Comparison of ENCODE assay signal across 21 mouse cellular contexts in genomic region chr17:35859835-35860234, GRCm38 (mm10). TPM values are rescaled to one million over a fixed set of nuclear protein-coding genes. Genes with fewer than 3 reads are reported as not detected.
DNase-seq lines count a peak whose midpoint lies in the region; ATAC-seq lines count a peak whose summit lies in the region.
"Had no signal": no experiment of that assay in that cellular context is flagged by ENCODE, and none has a peak within 500 bp of the region (broad histone marks: within the 10 kb centered on the region; RNA-seq: fewer than 3 reads in every experiment).

No protein-coding gene starts in this region.

- 71% methylated on average over 2 of the region's 2 CpGs for WGBS in hindbrain, embryonic 10.5 days
- WGBS in hindbrain, embryonic 12.5 days, result 68% methylated on average over 2 of the region's 2 CpGs
- 69% methylated on average over 2 of the region's 2 CpGs for WGBS in neural tube, embryonic 11.5 days
- 64% methylated on average over 2 of the region's 2 CpGs for WGBS in neural tube, embryonic 15.5 days

- peaks cover 43% of the 10 kb centered on the region for H3K4me1 ChIP-seq in hindbrain, embryonic 10.5 days (replicated peaks)
- peaks cover 11% of the 10 kb centered on the region for H3K4me1 ChIP-seq in hindbrain, embryonic 12.5 days
- no peaks in the 10 kb centered on the region for H3K4me1 ChIP-seq in neural tube, embryonic 11.5 days (ENCODE audit: control insufficient read depth, insufficient read depth, low read length)
- H3K4me1 ChIP-seq in neural tube, embryonic 15.5 days, result peaks cover 24% of the 10 kb centered on the region

- H3K27ac ChIP-seq in hindbrain, embryonic 10.5 days, result no peak overlapping the region
- H3K27ac ChIP-seq in hindbrain, embryonic 12.5 days, result no peak overlapping the region
- no peak overlapping the region for H3K27ac ChIP-seq in neural tube, embryonic 11.5 days (ENCODE audit: low read depth, low read length)
- H3K27ac ChIP-seq in neural tube, embryonic 15.5 days (replicated peaks), result no peak overlapping the region
- H3K27ac ChIP-seq: intestine, embryonic 15.5 days had no signal

- H3K9me3 ChIP-seq in hindbrain, embryonic 10.5 days, result no peaks in the 10 kb centered on the region
- no peaks in the 10 kb centered on the region for H3K9me3 ChIP-seq in hindbrain, embryonic 12.5 days (replicated peaks)
- H3K9me3 ChIP-seq in neural tube, embryonic 11.5 days (ENCODE audit: control insufficient read depth, low read length), result no peaks in the 10 kb centered on the region
- no peaks in the 10 kb centered on the region for H3K9me3 ChIP-seq in neural tube, embryonic 15.5 days (replicated peaks)
- H3K9me3 ChIP-seq: embryonic facial prominence, embryonic 12.5 days; forebrain, embryonic 12.5 days; G1E; heart, embryonic 13.5 days; hindbrain, embryonic 15.5 days; intestine, embryonic 15.5 days had no signal

- peak overlapping the region; percentile 1; the same call in 1 of the 2 replicates for H3K4me3 ChIP-seq in hindbrain, embryonic 10.5 days
- no peak overlapping the region for H3K4me3 ChIP-seq in hindbrain, embryonic 12.5 days
- no peak overlapping the region for H3K4me3 ChIP-seq in neural tube, embryonic 11.5 days (ENCODE audit: low read depth, low read length)
- no peak overlapping the region for H3K4me3 ChIP-seq in neural tube, embryonic 15.5 days (replicated peaks)
- H3K4me3 ChIP-seq: intestine, embryonic 15.5 days had no signal

- 0 out of 2 replicates have a peak, but pooled peaks cover 4% of the 10 kb centered on the region for H3K27me3 ChIP-seq in hindbrain, embryonic 10.5 days (ENCODE audit: insufficient read depth, poor library complexity, severe bottlenecking)
- no peaks in the 10 kb centered on the region for H3K27me3 ChIP-seq in hindbrain, embryonic 12.5 days
- H3K27me3 ChIP-seq in neural tube, embryonic 11.5 days (ENCODE audit: control insufficient read depth, insufficient read depth, low read length), result no peaks in the 10 kb centered on the region
- H3K27me3 ChIP-seq in neural tube, embryonic 15.5 days (replicated peaks), result no peaks in the 10 kb centered on the region
- H3K27me3 ChIP-seq: embryonic facial prominence, embryonic 12.5 days; forebrain, embryonic 12.5 days; heart, embryonic 13.5 days; hindbrain, embryonic 15.5 days; intestine, embryonic 15.5 days had no signal

- no peak for ATAC-seq in hindbrain, embryonic 12.5 days (ENCODE audit: low FRiP score)
- no peak for ATAC-seq in neural tube, embryonic 11.5 days (ENCODE audit: insufficient read depth, low FRiP score, low TSS enrichment)
- ATAC-seq in neural tube, embryonic 15.5 days (ENCODE audit: low FRiP score), result no peak
- ATAC-seq: CD4-positive, CD25-positive, alpha-beta regulatory T cell, adult 4 months; forebrain, embryonic 16.5 days; intestine, embryonic 15.5 days had no signal

- H3K4me2 ChIP-seq in hindbrain, embryonic 12.5 days (replicated peaks), result no peak overlapping the region; the same call in 1 of the 2 replicates
- H3K4me2 ChIP-seq in neural tube, embryonic 11.5 days (ENCODE audit: low read depth), result no peak overlapping the region
- H3K4me2 ChIP-seq in neural tube, embryonic 15.5 days, result no peak overlapping the region

- peaks cover 58% of the 10 kb centered on the region for H3K36me3 ChIP-seq in hindbrain, embryonic 10.5 days
- peaks cover 21% of the 10 kb centered on the region for H3K36me3 ChIP-seq in hindbrain, embryonic 12.5 days
- H3K36me3 ChIP-seq in neural tube, embryonic 11.5 days (ENCODE audit: control insufficient read depth, insufficient read depth, low read length), result 0 out of 2 replicates have a peak, but pooled peaks cover 3% of the 10 kb centered on the region
- H3K36me3 ChIP-seq in neural tube, embryonic 15.5 days, result peaks cover 24% of the 10 kb centered on the region

- no peak overlapping the region for H3K9ac ChIP-seq in hindbrain, embryonic 12.5 days
- no peak overlapping the region for H3K9ac ChIP-seq in neural tube, embryonic 11.5 days (ENCODE audit: low read length)
- H3K9ac ChIP-seq in neural tube, embryonic 15.5 days (replicated peaks), result no peak overlapping the region
- H3K9ac ChIP-seq: hindbrain, embryonic 15.5 days had no signal

- peak; percentile 33 for DNase-seq in cerebellum, adult 9-10 months
- DNase-seq in cerebellum, adult 11 months, result no peak
- DNase-seq in hindbrain, embryonic 10.5 days (ENCODE audit: low spot score), result no peak
- DNase-seq in neural tube, embryonic 11.5 days (ENCODE audit: low spot score), result peak; percentile 6
- DNase-seq in gastrocnemius, adult 8-10 months (ENCODE audit: low spot score in 2 of 2), result no peak
- DNase-seq: adrenal gland, postnatal 10 days; B cell, adult 2 months; cerebellum, adult 18-20 months; cerebellum, postnatal 10 days; gastrocnemius, postnatal 25 days; heart, postnatal 4 days had no signal

RNA-seq across cellular contexts. Expression of gene Nrm, which starts 1.3 kb away (rescaled TPM):
- polyA plus RNA-seq in hindbrain, embryonic 10.5 days (2016; fragmentation: Nextera tagmentation; extraction: Ambion mirVana), result 70.1 and 75.9 TPM in 2 replicates
- 36.0 and 36.9 TPM in 2 replicates for polyA plus RNA-seq in hindbrain, embryonic 12.5 days (2016; fragmentation: Nextera tagmentation; extraction: Ambion mirVana)
- polyA plus RNA-seq in neural tube, embryonic 11.5 days (2014; fragmentation: Nextera tagmentation; extraction: Ambion mirVana), result 47.3 and 50.3 TPM in 2 replicates
- polyA plus RNA-seq in neural tube, embryonic 15.5 days (2015; fragmentation: Nextera tagmentation; extraction: Ambion mirVana), result 17.6 and 26.7 TPM in 2 replicates
- total RNA-seq in gastrocnemius, adult 8-10 months (2022), result 1 to 10 TPM in 2 of 4 experiments, under 1 TPM in 2; 0.52 to 2.6 (median 1.4) TPM

RNA-seq across cellular contexts. Expression of gene Ppp1r18, which starts 5.6 kb away (rescaled TPM):
- 29.6 and 32.2 TPM in 2 replicates for polyA plus RNA-seq in hindbrain, embryonic 10.5 days (2016; fragmentation: Nextera tagmentation; extraction: Ambion mirVana)
- polyA plus RNA-seq in hindbrain, embryonic 12.5 days (2016; fragmentation: Nextera tagmentation; extraction: Ambion mirVana), result 31.5 and 32.3 TPM in 2 replicates
- polyA plus RNA-seq in neural tube, embryonic 11.5 days (2014; fragmentation: Nextera tagmentation; extraction: Ambion mirVana), result 34.9 and 39.3 TPM in 2 replicates
- 19.3 and 25.1 TPM in 2 replicates for polyA plus RNA-seq in neural tube, embryonic 15.5 days (2015; fragmentation: Nextera tagmentation; extraction: Ambion mirVana)
- total RNA-seq in gastrocnemius, adult 8-10 months (2022), result 1 to 10 TPM; 2.4 to 4.7 (median 3.3) TPM

RNA-seq across cellular contexts. Expression of gene Mdc1, which starts 18.5 kb away (rescaled TPM):
- 18.3 and 20.7 TPM in 2 replicates for polyA plus RNA-seq in hindbrain, embryonic 10.5 days (2016; fragmentation: Nextera tagmentation; extraction: Ambion mirVana)
- 14.4 and 18.2 TPM in 2 replicates for polyA plus RNA-seq in hindbrain, embryonic 12.5 days (2016; fragmentation: Nextera tagmentation; extraction: Ambion mirVana)
- polyA plus RNA-seq in neural tube, embryonic 11.5 days (2014; fragmentation: Nextera tagmentation; extraction: Ambion mirVana), result 15.0 and 18.3 TPM in 2 replicates
- 7.9 and 9.7 TPM in 2 replicates for polyA plus RNA-seq in neural tube, embryonic 15.5 days (2015; fragmentation: Nextera tagmentation; extraction: Ambion mirVana)
- 1 to 10 TPM; 3.2 to 5.0 (median 4.0) TPM for total RNA-seq in gastrocnemius, adult 8-10 months (2022)

RNA-seq across cellular contexts. Expression of gene Dhx16, which starts 19.8 kb away (rescaled TPM):
- polyA plus RNA-seq in hindbrain, embryonic 10.5 days (2016; fragmentation: Nextera tagmentation; extraction: Ambion mirVana), result 53.0 and 58.9 TPM in 2 replicates
- polyA plus RNA-seq in hindbrain, embryonic 12.5 days (2016; fragmentation: Nextera tagmentation; extraction: Ambion mirVana), result 45.2 and 46.0 TPM in 2 replicates
- 42.9 and 51.3 TPM in 2 replicates for polyA plus RNA-seq in neural tube, embryonic 11.5 days (2014; fragmentation: Nextera tagmentation; extraction: Ambion mirVana)
- polyA plus RNA-seq in neural tube, embryonic 15.5 days (2015; fragmentation: Nextera tagmentation; extraction: Ambion mirVana), result 26.8 and 30.5 TPM in 2 replicates
- total RNA-seq in gastrocnemius, adult 8-10 months (2022), result 10 to 100 TPM; 13.5 to 16.8 (median 16.0) TPM

RNA-seq across cellular contexts. Expression of gene Tubb5, which starts 21.7 kb away (rescaled TPM):
- 1,604 and 1,655 TPM in 2 replicates for polyA plus RNA-seq in hindbrain, embryonic 10.5 days (2016; fragmentation: Nextera tagmentation; extraction: Ambion mirVana)
- 1,505 and 1,511 TPM in 2 replicates for polyA plus RNA-seq in hindbrain, embryonic 12.5 days (2016; fragmentation: Nextera tagmentation; extraction: Ambion mirVana)
- polyA plus RNA-seq in neural tube, embryonic 11.5 days (2014; fragmentation: Nextera tagmentation; extraction: Ambion mirVana), result 1,543 and 1,545 TPM in 2 replicates
- 1,339 and 1,471 TPM in 2 replicates for polyA plus RNA-seq in neural tube, embryonic 15.5 days (2015; fragmentation: Nextera tagmentation; extraction: Ambion mirVana)
- total RNA-seq in gastrocnemius, adult 8-10 months (2022), result 10 to 100 TPM; 26.7 to 34.5 (median 28.3) TPM

Comparison
In these comparisons a context has a peak if more than half of its experiments do, and no peak if none do; other contexts are left out.
1. DNase-seq: peak in cerebellum, adult 9-10 months (single experiment) and neural tube, embryonic 11.5 days (single experiment); none in cerebellum, adult 11 months (single experiment), hindbrain, embryonic 10.5 days (single experiment) and gastrocnemius, adult 8-10 months (0 of 2).